Mouse (Mus musculus) limb, embryonic 11.5 days (tissue): Measurements from ENCODE around the gene Lmntd1. TPM values are rescaled to one million over a fixed set of nuclear protein-coding genes. Genes with fewer than 3 reads are reported as not detected.

Source experiments
- ATAC-seq: fragments of 200-750 bp; cut with Nextera tagmentation; 2 replicates; pipeline ENCODE4 v1.8.0; 2017; ENCODE audit warnings: low read depth; ENCODE audit not compliant: insufficient number of reproducible peaks, low FRiP score, low TSS enrichment
- DNase-seq: peaks from one replicate; pipeline ENCODE4 v3.0.0-alpha.2; 2015; ENCODE audit warnings: low spot score
- H3K27ac ChIP-seq: fragments of 300-500 bp; sonication (generic); replicated peaks from 2 replicates; pipeline ENCODE4 v1.5.1; 2014; ENCODE audit warnings: low read depth, mild to moderate bottlenecking, low read length
- H3K27me3 ChIP-seq: fragments of 300-500 bp; sonication (generic); 2 replicates; pipeline ENCODE4 v1.6.1; 2014; ENCODE audit warnings: mild to moderate bottlenecking, low read length, mixed read lengths; ENCODE audit not compliant: control insufficient read depth, insufficient read depth
- H3K36me3 ChIP-seq: fragments of 300-500 bp; sonication (generic); 2 replicates; pipeline ENCODE4 v1.6.1; 2014; ENCODE audit warnings: mild to moderate bottlenecking, low read length, moderate library complexity, mixed read lengths; ENCODE audit not compliant: control insufficient read depth, insufficient read depth
- H3K4me1 ChIP-seq: fragments of 300-500 bp; sonication (generic); 2 replicates; pipeline ENCODE4 v1.6.1; 2014; ENCODE audit warnings: low read length, mixed read lengths; ENCODE audit not compliant: control insufficient read depth, insufficient read depth
- H3K4me2 ChIP-seq: fragments of 300-500 bp; sonication (generic); 2 replicates; pipeline ENCODE4 v1.6.1; 2014; ENCODE audit warnings: low read depth, mild to moderate bottlenecking, moderate library complexity; ENCODE audit not compliant: severe bottlenecking
- H3K4me3 ChIP-seq: fragments of 300-500 bp; sonication (generic); 2 replicates; pipeline ENCODE4 v1.5.1; 2014; ENCODE audit warnings: low read depth, low read length
- H3K9ac ChIP-seq: fragments of 300-500 bp; sonication (generic); 2 replicates; pipeline ENCODE4 v1.6.1; 2014; ENCODE audit warnings: mild to moderate bottlenecking, low read length
- H3K9me3 ChIP-seq: fragments of 300-500 bp; sonication (generic); 2 replicates; pipeline ENCODE4 v1.6.1; 2016; ENCODE audit warnings: low read length; ENCODE audit not compliant: control insufficient read depth
- WGBS: fragments of 180-500 bp; shearing (Covaris S2); extraction: QIAGEN DNeasy Blood & Tissue Kit; methylation state at CpG from one replicate; pipeline ENCODE4 v1.1.7; 2014; 5-methylcytosine and 5-hydroxymethylcytosine counted together
- polyA plus RNA-seq: library from polyadenylated mRNA; unstranded; fragments of >200 nt; fragmentation: Nextera tagmentation; extraction: Ambion mirVana; gene quantifications from 2 replicates; pipeline ENCODE4 v1.2.1, GENCODE M21; 2014

Gene Lmntd1
- polyA plus RNA-seq, 1 experiment from 2014 or later = 0.37 TPM

DNA sequence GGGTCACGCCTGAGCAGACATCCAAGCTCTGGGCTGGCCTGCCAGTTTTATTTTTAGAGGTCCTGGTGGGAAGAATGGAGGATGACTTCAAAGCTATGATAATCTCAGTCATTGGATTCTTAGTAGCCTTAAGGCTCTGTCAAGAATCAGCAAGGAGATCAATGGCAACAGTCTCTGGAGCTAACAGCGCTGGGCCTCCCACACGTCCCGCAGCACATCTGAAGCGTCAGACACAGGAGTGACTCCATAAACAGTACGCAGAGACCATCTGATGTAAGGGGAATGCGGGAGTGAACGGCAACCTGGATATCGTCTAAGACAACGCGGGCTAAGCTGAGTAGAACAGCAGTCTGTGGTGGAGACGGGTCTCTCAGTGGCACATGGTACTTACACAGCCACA, 69.8 kb downstream of the Lmntd1 start:
- Histone ChIP-seq H3K4me1 (peaks cover 9% of the 10 kb centered on the region; the same call in 1 of the 2 replicates), H3K4me2 (no peak overlapping the region), H3K9me3 (no peaks in the 10 kb centered on the region), H3K4me3 (no peak overlapping the region), H3K27ac (no peak overlapping the region), H3K9ac (no peak overlapping the region), H3K36me3 (no peaks in the 10 kb centered on the region), H3K27me3 (no peaks in the 10 kb centered on the region)
- no peak for ATAC-seq
- WGBS = 70% methylated on average over 12 of the region's 12 CpGs
- no peak for DNase-seq

DNA sequence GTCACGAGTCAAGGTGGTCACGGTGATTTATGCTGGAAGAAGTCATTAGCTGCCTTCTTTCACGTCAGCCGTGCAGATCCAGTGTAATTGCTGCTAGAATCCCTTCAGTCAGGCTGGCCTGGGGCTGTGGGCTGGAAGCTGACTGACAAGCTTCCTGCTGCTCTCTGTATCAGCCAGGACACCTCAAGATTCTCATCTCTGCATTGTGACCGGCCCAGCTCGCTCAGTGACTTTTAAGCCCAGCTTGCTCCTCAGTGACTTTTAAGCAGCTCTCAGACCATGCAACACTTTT, 74.6 kb downstream of the Lmntd1 start:
- Histone ChIP-seq H3K36me3 (no peaks in the 10 kb centered on the region), H3K4me1 (0 out of 2 replicates have a peak, but pooled peaks cover 4% of the 10 kb centered on the region), H3K4me2 (no peak overlapping the region), H3K27me3 (no peaks in the 10 kb centered on the region), H3K9me3 (no peaks in the 10 kb centered on the region), H3K4me3 (no peak overlapping the region), H3K27ac (no peak overlapping the region; the same call in 1 of the 2 replicates), H3K9ac (no peak overlapping the region)
- ATAC-seq (no peak), DNase-seq (peak; percentile 41)
- 42% methylated on average over 6 of the region's 6 CpGs for WGBS

DNA sequence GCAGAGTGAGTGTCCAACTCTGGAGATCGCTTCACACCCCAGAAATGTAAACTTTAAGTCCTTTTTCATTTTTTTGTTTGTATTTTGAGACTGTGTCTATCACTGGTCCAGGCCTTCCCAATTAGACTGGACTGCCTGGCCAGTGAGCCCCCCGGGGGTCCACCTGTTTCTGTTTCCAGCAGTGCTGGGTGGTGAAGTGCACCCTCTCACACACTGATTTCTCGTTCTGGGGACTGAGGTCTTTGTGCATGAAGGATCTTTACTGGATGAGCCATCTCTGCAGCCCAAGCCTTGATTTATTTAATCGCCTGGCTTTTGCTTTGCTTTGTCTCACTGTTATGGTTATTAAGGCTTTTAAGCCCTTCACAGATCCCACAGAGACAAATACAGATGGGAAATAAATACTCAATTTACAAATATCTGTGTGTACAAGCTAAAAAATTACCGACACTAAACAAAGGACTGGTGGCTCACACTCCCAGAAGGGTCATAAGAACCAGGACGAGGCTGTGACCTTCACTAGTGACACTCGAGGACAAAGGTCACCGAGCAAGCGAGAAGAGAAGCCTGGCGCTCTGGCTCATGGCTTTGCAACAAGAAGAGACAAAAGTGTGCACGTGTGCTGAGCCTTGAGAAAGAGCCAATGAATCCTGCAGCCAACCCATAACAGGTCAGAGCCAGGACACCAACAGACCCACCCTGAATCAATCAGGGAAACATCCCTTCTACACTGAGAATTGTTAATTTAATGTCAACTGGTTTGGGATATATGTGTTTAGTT, 75.1 kb downstream of the Lmntd1 start:
- H3K36me3 ChIP-seq = no peaks in the 10 kb centered on the region
- H3K4me3 ChIP-seq = no peak overlapping the region
- no peak for ATAC-seq
- WGBS = 48% methylated on average over 11 of the region's 11 CpGs
- no peaks in the 10 kb centered on the region for H3K27me3 ChIP-seq
- no peak overlapping the region for H3K27ac ChIP-seq
- no peak for DNase-seq
- H3K4me2 ChIP-seq = no peak overlapping the region
- no peaks in the 10 kb centered on the region for H3K9me3 ChIP-seq
- no peak overlapping the region for H3K9ac ChIP-seq
- 0 out of 2 replicates have a peak, but pooled peaks cover 4% of the 10 kb centered on the region for H3K4me1 ChIP-seq

DNA sequence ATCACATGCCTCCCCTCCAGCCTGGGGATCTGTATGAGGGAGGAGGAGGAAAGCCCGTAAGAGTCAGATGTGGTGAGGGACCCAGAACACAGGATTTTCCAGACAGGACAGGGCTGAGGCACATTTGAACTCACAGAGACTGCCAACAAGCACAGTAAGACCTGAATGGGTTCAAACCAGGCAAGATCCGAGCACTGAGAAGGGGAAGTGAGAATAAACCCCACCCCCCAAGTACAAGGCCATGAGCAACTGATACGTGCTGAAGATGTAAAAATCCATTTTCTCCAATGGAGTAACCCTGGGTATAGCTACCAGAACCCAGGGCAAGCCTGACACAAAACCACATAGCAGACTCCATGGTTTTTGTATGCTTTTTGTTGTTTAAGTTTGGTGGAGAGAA, 83.7 kb downstream of the Lmntd1 start:
- Histone ChIP-seq H3K9me3 (no peaks in the 10 kb centered on the region), H3K4me3 (no peak overlapping the region), H3K36me3 (no peaks in the 10 kb centered on the region), H3K27me3 (no peaks in the 10 kb centered on the region), H3K4me1 (no peaks in the 10 kb centered on the region), H3K27ac (no peak overlapping the region), H3K4me2 (no peak overlapping the region), H3K9ac (no peak overlapping the region)
- DNase-seq (no peak), ATAC-seq (no peak)
- 71% methylated on average over 3 of the region's 3 CpGs for WGBS

DNA sequence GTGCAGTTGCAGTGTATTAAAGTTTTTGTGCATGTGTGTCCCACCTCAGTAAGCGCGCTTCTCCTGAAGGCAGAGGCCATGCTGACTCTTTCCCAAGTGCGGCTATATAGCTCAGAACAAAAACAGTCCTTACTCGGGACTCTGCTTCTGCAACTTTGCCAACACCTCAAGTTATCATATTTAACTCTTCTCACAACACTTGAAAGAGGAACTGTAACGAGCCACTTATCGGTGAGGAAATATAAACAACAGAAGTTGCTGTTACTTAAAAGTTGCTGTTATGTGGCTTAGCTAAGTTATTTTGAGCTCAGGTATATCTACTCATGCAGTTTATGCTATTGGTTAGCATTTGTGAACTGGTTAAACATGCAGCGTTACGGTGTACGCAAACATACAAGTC, 90.8 kb downstream of the Lmntd1 start:
- no peaks in the 10 kb centered on the region for H3K36me3 ChIP-seq
- ATAC-seq = no peak
- 89% methylated on average over 9 of the region's 9 CpGs for WGBS
- no peaks in the 10 kb centered on the region for H3K4me1 ChIP-seq
- peaks cover 3% of the 10 kb centered on the region; the same call in 1 of the 2 replicates for H3K9me3 ChIP-seq
- no peaks in the 10 kb centered on the region for H3K27me3 ChIP-seq
- no peak overlapping the region for H3K27ac ChIP-seq
- no peak overlapping the region for H3K4me2 ChIP-seq
- no peak overlapping the region for H3K4me3 ChIP-seq
- H3K9ac ChIP-seq = no peak overlapping the region
- no peak for DNase-seq

DNA sequence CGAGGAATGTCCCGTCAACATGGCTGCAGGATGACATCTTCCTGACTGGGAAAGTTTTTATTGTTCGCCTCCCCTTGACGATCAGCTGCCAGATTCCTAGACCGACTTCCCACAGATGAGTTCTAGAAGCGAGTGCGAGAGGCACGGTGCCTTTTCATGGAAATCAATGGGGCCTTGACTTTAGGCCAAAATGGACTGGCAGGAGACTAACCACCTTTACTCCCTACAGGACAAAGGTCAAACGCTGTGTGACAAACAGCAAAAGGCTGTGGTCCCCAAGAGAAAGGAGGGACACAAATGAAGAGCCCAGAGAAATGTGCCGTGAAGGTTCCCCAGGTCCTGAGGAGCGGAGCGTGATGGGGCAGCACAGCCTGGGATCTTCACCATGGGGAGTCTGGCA, 91.5 kb downstream of the Lmntd1 start:
- Histone ChIP-seq H3K4me1 (no peaks in the 10 kb centered on the region), H3K9me3 (peaks cover 3% of the 10 kb centered on the region; the same call in 1 of the 2 replicates), H3K9ac (no peak overlapping the region), H3K27me3 (no peaks in the 10 kb centered on the region), H3K36me3 (no peaks in the 10 kb centered on the region), H3K27ac (no peak overlapping the region), H3K4me2 (no peak overlapping the region), H3K4me3 (no peak overlapping the region)
- no peak for ATAC-seq
- WGBS = 88% methylated on average over 12 of the region's 12 CpGs
- DNase-seq = no peak

DNA sequence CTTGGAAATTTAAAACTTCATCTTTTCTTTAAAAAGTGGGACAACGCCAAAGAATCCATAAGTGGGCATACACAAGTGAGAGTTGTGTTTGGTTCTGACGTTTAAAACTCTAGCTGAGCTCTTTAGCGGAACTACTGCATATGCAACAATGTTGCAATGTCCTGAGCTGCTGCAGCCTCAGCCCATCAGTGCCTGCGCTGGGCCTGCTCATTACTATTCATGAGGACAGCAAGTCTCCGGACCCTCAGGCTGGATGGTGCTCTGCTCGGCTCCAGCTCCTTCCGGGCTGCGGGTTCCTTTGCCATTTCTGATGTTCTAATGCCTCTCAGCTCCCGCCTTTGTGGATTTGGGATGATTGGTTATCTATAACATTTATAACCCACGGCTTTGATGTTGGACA, 97.1 kb downstream of the Lmntd1 start:
- Histone ChIP-seq H3K27me3 (no peaks in the 10 kb centered on the region), H3K4me3 (no peak overlapping the region), H3K4me2 (no peak overlapping the region), H3K4me1 (peaks cover 14% of the 10 kb centered on the region), H3K9me3 (peaks cover 3% of the 10 kb centered on the region; the same call in 1 of the 2 replicates), H3K27ac (no peak overlapping the region), H3K9ac (no peak overlapping the region), H3K36me3 (no peaks in the 10 kb centered on the region)
- ATAC-seq (no peak), DNase-seq (no peak)
- WGBS = 57% methylated on average over 10 of the region's 10 CpGs

DNA sequence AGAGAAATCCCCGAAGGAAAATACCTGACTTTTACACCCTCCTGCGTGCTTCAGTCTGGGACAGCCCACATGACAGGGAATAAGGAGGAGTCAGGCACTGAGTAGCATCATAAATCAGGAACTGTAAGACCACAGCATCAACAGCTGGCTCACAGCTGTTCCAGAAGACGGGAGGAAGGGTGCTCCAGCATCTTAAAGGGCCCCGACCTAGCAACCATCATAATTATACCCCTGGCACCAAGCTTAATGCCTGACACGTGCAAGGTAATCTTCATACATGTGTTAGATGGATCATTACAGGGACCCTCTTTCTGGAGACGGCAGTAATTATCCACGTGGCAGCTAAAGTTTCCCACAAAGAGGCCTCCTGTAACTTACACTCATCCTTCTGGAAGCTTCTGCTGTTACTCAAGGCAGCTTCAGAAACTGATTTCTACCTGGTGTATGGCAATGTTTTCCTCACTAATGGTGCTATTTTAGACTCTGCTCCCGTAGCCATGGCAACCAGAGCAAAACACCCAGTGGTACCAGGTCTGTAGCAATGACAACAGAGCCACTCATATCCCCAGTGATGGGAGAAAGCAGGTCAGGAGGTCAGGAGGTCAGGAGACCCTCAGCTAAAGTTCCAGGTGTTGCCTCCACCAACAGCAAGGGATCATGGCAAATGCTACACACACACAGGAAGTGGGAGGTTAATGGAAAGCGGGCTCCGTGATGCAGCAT, 98.1 kb downstream of the Lmntd1 start:
- WGBS = 27% methylated on average over 10 of the region's 10 CpGs
- H3K9me3 ChIP-seq = peaks cover 3% of the 10 kb centered on the region; the same call in 1 of the 2 replicates
- H3K27ac ChIP-seq = 0 out of 2 replicates have a peak overlapping the region, but pooled peaks have one; percentile 0
- H3K9ac ChIP-seq = no peak overlapping the region
- H3K27me3 ChIP-seq = no peaks in the 10 kb centered on the region
- no peak overlapping the region for H3K4me3 ChIP-seq
- peaks cover 17% of the 10 kb centered on the region for H3K4me1 ChIP-seq
- no peak overlapping the region for H3K4me2 ChIP-seq
- ATAC-seq (peak; percentile 85), DNase-seq (peak; percentile 69)
- H3K36me3 ChIP-seq = no peaks in the 10 kb centered on the region
